Mouse (Mus musculus): ENCODE results near the gene Bcar1.

The Bcar1 gene

GRCm38 (mm10) chr8:111743792-111744696 lies at the start of gene Bcar1:
Bcar1 (minus strand) TSS chr8:111743809.
- peak; percentile 66 to 68 for DNase-seq (ENCODE audit: low spot score in 2 of 2)

GRCm38 (mm10) chr8:111789639-111790038 lies 46.0 kb upstream of the Bcar1 start:
- no peak for DNase-seq (ENCODE audit: low spot score in 2 of 2)

- DNase-seq (ENCODE audit: low spot score in 2 of 2): no peak
These were observed 45.6 kb upstream of the Bcar1 start for GRCm38 (mm10) chr8:111789200-111789599.

- DNase-seq (ENCODE audit: low spot score in 2 of 2): no peak
These were observed 44.9 kb upstream of the Bcar1 start for GRCm38 (mm10) chr8:111788497-111788896.

- no peak for DNase-seq (ENCODE audit: low spot score in 2 of 2)
These were observed 44.5 kb upstream of the Bcar1 start for GRCm38 (mm10) chr8:111788085-111788484.

GRCm38 (mm10) chr8:111787683-111788082 lies 44.1 kb upstream of the Bcar1 start:
- DNase-seq (ENCODE audit: low spot score in 2 of 2): no peak

GRCm38 (mm10) chr8:111786701-111787588 lies 43.3 kb upstream of the Bcar1 start:
- no peak for DNase-seq (ENCODE audit: low spot score in 2 of 2)

GRCm38 (mm10) chr8:111786116-111786515 lies 42.5 kb upstream of the Bcar1 start:
- DNase-seq (ENCODE audit: low spot score in 2 of 2): no peak

GRCm38 (mm10) chr8:111782671-111783394 lies 39.2 kb upstream of the Bcar1 start:
- no peak for DNase-seq (ENCODE audit: low spot score in 2 of 2)

- no peak for DNase-seq (ENCODE audit: low spot score in 2 of 2)
These were observed 38.6 kb upstream of the Bcar1 start for GRCm38 (mm10) chr8:111782161-111782560.

GRCm38 (mm10) chr8:111780697-111781424 lies 37.3 kb upstream of the Bcar1 start:
- DNase-seq (ENCODE audit: low spot score in 2 of 2): no peak

- peak; percentile 23 to 24 for DNase-seq (ENCODE audit: low spot score in 2 of 2)
These were observed 36.1 kb upstream of the Bcar1 start for GRCm38 (mm10) chr8:111779690-111780089.

GRCm38 (mm10) chr8:111778801-111779200 lies 35.2 kb upstream of the Bcar1 start:
- no peak for DNase-seq (ENCODE audit: low spot score in 2 of 2)

- no peak for DNase-seq (ENCODE audit: low spot score in 2 of 2)
These were observed 32.9 kb upstream of the Bcar1 start for GRCm38 (mm10) chr8:111776492-111776891.

- no peak for DNase-seq (ENCODE audit: low spot score in 2 of 2)
These were observed 32.2 kb upstream of the Bcar1 start for GRCm38 (mm10) chr8:111775766-111776165.

- DNase-seq (ENCODE audit: low spot score in 2 of 2): no peak
These were observed 29.9 kb upstream of the Bcar1 start for GRCm38 (mm10) chr8:111773476-111773875.

GRCm38 (mm10) chr8:111773057-111773456 lies 29.4 kb upstream of the Bcar1 start:
- no peak for DNase-seq (ENCODE audit: low spot score in 2 of 2)

GRCm38 (mm10) chr8:111772083-111772482 lies 28.5 kb upstream of the Bcar1 start:
- no peak for DNase-seq (ENCODE audit: low spot score in 2 of 2)

- no peak for DNase-seq (ENCODE audit: low spot score in 2 of 2)
These were observed 28.0 kb upstream of the Bcar1 start for GRCm38 (mm10) chr8:111771625-111772020.

- no peak for DNase-seq (ENCODE audit: low spot score in 2 of 2)
These were observed 27.5 kb upstream of the Bcar1 start for GRCm38 (mm10) chr8:111770958-111771624.

Data from urinary bladder, adult 18-20 months (tissue).